Mouse (Mus musculus): ENCODE results near the gene Lsm3.

GRCm38 (mm10) chr6:91503302-91503701 lies 12.4 kb upstream of the Lsm3 start:
- TF ChIP-seq POLR2A (IDR thresholded peaks at IDR 0.05; ENCODE audit: control insufficient read depth, extremely low read depth, insufficient read depth, low read length, poor library complexity) (no peak), CTCF (IDR thresholded peaks at IDR 0.05; ENCODE audit: borderline replicate concordance, control insufficient read depth, extremely low read depth, insufficient read depth, low read length, poor library complexity) (no peak)
